Mouse (Mus musculus) adrenal gland, adult 18-20 months (tissue): ENCODE data around the gene Zzef1. TPM values are rescaled to one million over a fixed set of nuclear protein-coding genes. Genes with fewer than 3 reads are reported as not detected.

Experiments used
- DNase-seq, 2 experiments: peaks; one replicate each; pipeline ENCODE4 v3.0.0; 2021 to 2022; ENCODE audit warnings: low spot score in 2 of 2
- total RNA-seq, 2 experiments: library from RNA; stranded (reverse); gene quantifications; 1 replicate in 1 of 2; 2 replicates in 1 of 2; pipeline ENCODE4 v1.2.3; 2021

The Zzef1 gene
- total RNA-seq, 2 experiments from 2014 or later, result 30.7 to 36.1 TPM

GRCm38 (mm10) chr11:72866446-72866845, 70.4 kb downstream of the Zzef1 start:
- no peak for DNase-seq

- no peak for DNase-seq
Observed at GRCm38 (mm10) chr11:72872061-72872460, 76.0 kb downstream of the Zzef1 start.

GRCm38 (mm10) chr11:72892623-72893022, 96.6 kb downstream of the Zzef1 start:
- DNase-seq, result no peak

GRCm38 (mm10) chr11:72908391-72908790, 112.4 kb downstream of the Zzef1 start:
- DNase-seq, result no peak

GRCm38 (mm10) chr11:72917299-72917996, 121.4 kb downstream of the Zzef1 start:
- DNase-seq, result no peak

GRCm38 (mm10) chr11:72923116-72923515, 127.1 kb downstream of the Zzef1 start:
- no peak for DNase-seq

GRCm38 (mm10) chr11:72924458-72924857, 128.4 kb downstream of the Zzef1 start:
- DNase-seq, result no peak

GRCm38 (mm10) chr11:72925067-72925466, 129.0 kb downstream of the Zzef1 start:
- no peak for DNase-seq

- peak; percentile 46 to 72 for DNase-seq
Observed at GRCm38 (mm10) chr11:72926226-72926890, 130.3 kb downstream of the Zzef1 start.

GRCm38 (mm10) chr11:72928516-72928915, 132.5 kb downstream of the Zzef1 start:
- no peak for DNase-seq

- peak in 1 of 2 experiments; percentile 34 for DNase-seq
Observed at GRCm38 (mm10) chr11:72940208-72941143, 144.4 kb downstream of the Zzef1 start.

- DNase-seq, result no peak
Observed at GRCm38 (mm10) chr11:72944996-72945793, 149.2 kb downstream of the Zzef1 start.

GRCm38 (mm10) chr11:72945875-72946559, 150.0 kb downstream of the Zzef1 start:
- no peak for DNase-seq

- DNase-seq, result no peak
Observed at GRCm38 (mm10) chr11:72946560-72947119, 150.6 kb downstream of the Zzef1 start.

- DNase-seq, result no peak
Observed at GRCm38 (mm10) chr11:72947840-72948239, 151.8 kb downstream of the Zzef1 start.

- DNase-seq, result no peak
Observed at GRCm38 (mm10) chr11:72948254-72948653, 152.2 kb downstream of the Zzef1 start.

- peak in 1 of 2 experiments; percentile 41 for DNase-seq
Observed at GRCm38 (mm10) chr11:72951137-72952000, 155.3 kb downstream of the Zzef1 start.

GRCm38 (mm10) chr11:72952226-72952625, 156.2 kb downstream of the Zzef1 start:
- no peak for DNase-seq

GRCm38 (mm10) chr11:72952697-72953096, 156.7 kb downstream of the Zzef1 start:
- no peak for DNase-seq
